Mouse (Mus musculus) adrenal gland, adult 8-10 months (tissue): ENCODE results near the gene Prcp. TPM values are rescaled to one million over a fixed set of nuclear protein-coding genes. Genes with fewer than 3 reads are reported as not detected.

Source experiments
- DNase-seq: peaks from one replicate; pipeline ENCODE4 v3.0.0; 2022
- total RNA-seq, 4 experiments: library from RNA; stranded (reverse); gene quantifications; 2 replicates each; pipeline ENCODE4 v1.2.4; 2022

The Prcp gene
- total RNA-seq, 4 experiments from 2014 or later, result 11.0 to 20.7 (median 14.5) TPM

- DNase-seq, result no peak
Measured at GRCm38 (mm10) chr7:92980741-92981140, 106.5 kb downstream of the Prcp start.

DNA sequence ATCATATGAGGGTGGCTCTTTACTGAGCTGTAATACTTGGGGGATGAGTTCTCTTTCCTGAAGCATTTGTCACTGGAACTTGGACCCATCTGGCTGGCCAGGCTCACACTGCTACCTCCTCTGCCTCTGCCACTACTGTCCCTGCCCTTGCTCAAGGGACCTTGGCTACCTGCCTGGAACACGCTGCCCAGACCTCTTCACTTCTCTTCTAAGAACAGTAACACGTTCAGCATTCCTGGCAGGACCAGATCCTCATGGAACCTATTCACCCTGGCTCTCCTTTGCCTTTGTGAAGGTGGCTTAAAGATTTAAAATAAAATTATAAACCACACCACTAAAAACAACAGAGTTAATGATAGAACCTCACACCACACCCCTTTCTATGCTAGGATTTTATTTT lies 107.6 kb downstream of the Prcp start:
- DNase-seq, result no peak

Other genes starting within 250 kb of the Prcp start
- gene Ankrd42, start 237.3 kb upstream of the Prcp start, total RNA-seq, result 10 to 100 TPM in 2 of 4 experiments, 1 to 10 TPM in 2; 8.5 to 12.1 (median 10.2) TPM
- 10 to 100 TPM; 43.2 to 69.3 (median 64.3) TPM for gene Pcf11, start 204.5 kb upstream of the Prcp start, total RNA-seq
- gene Rab30, start 132.9 kb upstream of the Prcp start, total RNA-seq, result 1 to 10 TPM; 4.6 to 8.5 (median 6.4) TPM
- 1 to 10 TPM; 1.1 to 2.6 (median 1.5) TPM for gene Ddias, start 223 bp upstream of the Prcp start, total RNA-seq
- gene Fam181b, start 205.4 kb downstream of the Prcp start, total RNA-seq, result 1 to 10 TPM; 2.6 to 9.5 (median 6.3) TPM